In the genomic region with DNA sequence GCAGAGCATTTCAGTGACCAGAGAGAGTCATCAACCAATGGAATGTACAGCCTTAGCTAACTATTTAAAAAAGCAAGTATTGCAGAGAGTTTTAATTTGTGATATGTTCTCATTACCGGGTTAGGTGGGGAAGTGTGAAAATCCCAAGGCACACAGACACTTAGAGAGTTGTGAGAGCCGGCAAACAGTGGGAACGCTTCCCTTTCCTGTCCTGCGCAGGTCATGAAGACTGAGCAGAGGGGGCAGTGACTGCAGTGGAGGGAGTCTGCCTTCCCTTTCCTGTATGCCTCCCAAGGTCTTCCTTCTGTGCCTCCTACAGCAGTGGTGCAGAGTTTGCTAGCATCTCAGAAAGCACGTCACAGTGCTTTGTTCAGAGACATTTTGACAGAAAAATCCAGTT, we compare ENCODE assay signal across 32 mouse cellular contexts.
"Had no signal": no experiment of that assay in that cellular context is flagged by ENCODE, and none has a peak within 500 bp of the region (broad histone marks: within the 10 kb centered on the region; RNA-seq: fewer than 3 reads in every experiment).

No protein-coding gene starts in this region.

- H3K36me3 ChIP-seq: limb, embryonic 10.5 days; limb, embryonic 15.5 days; liver, embryonic 12.5 days; liver, embryonic 13.5 days; liver, embryonic 15.5 days; lung, embryonic 15.5 days; midbrain, embryonic 15.5 days had no signal

- H3K4me2 ChIP-seq: limb, embryonic 12.5 days; limb, embryonic 13.5 days; limb, embryonic 15.5 days; liver, embryonic 11.5 days; liver, embryonic 12.5 days; liver, embryonic 13.5 days; liver, embryonic 15.5 days; lung, embryonic 14.5 days; lung, embryonic 15.5 days; midbrain, embryonic 12.5 days; midbrain, embryonic 13.5 days; midbrain, embryonic 15.5 days; neural tube, embryonic 12.5 days had no signal

- H3K9me3 ChIP-seq: limb, embryonic 10.5 days; limb, embryonic 12.5 days; limb, embryonic 13.5 days; limb, embryonic 15.5 days; liver, embryonic 12.5 days; liver, embryonic 13.5 days; liver, embryonic 15.5 days; lung, embryonic 15.5 days; megakaryocyte, embryonic 14.5 days; midbrain, embryonic 10.5 days; midbrain, embryonic 12.5 days; midbrain, embryonic 13.5 days; midbrain, embryonic 15.5 days; neural tube, embryonic 12.5 days had no signal

- H3K27ac ChIP-seq: left cerebral cortex, adult 2 months; limb, embryonic 10.5 days; limb, embryonic 12.5 days; limb, embryonic 13.5 days; limb, embryonic 15.5 days; liver, embryonic 12.5 days; liver, embryonic 13.5 days; liver, embryonic 14.5 days; liver, embryonic 15.5 days; lung, embryonic 15.5 days; macrophage; midbrain, embryonic 10.5 days; midbrain, embryonic 12.5 days; midbrain, embryonic 13.5 days; midbrain, embryonic 15.5 days; neural tube, embryonic 12.5 days had no signal

- H3K9ac ChIP-seq: limb, embryonic 12.5 days; limb, embryonic 13.5 days; limb, embryonic 15.5 days; liver, embryonic 12.5 days; liver, embryonic 13.5 days; liver, embryonic 14.5 days; liver, embryonic 15.5 days; liver, postnatal 0 days; lung, embryonic 14.5 days; lung, embryonic 15.5 days; midbrain, embryonic 12.5 days; midbrain, embryonic 13.5 days; midbrain, embryonic 15.5 days; neural tube, embryonic 12.5 days had no signal

- ATAC-seq: liver, embryonic 12.5 days; liver, postnatal 0 days; lung, postnatal 0 days; midbrain, embryonic 13.5 days; midbrain, embryonic 15.5 days; midbrain, embryonic 16.5 days had no signal

- H3K27me3 ChIP-seq: limb, embryonic 12.5 days; limb, embryonic 13.5 days; limb, embryonic 15.5 days; liver, embryonic 12.5 days; liver, embryonic 13.5 days; liver, embryonic 15.5 days; lung, embryonic 15.5 days; midbrain, embryonic 12.5 days; midbrain, embryonic 13.5 days; midbrain, embryonic 15.5 days; neural tube, embryonic 12.5 days had no signal

- DNase-seq: left cerebral cortex, postnatal 4 days; liver; liver, embryonic 13.5 days; liver, postnatal 0 days; lung, adult 18-20 months; lung, adult 2 months; lung, embryonic 14.5 days; lung, postnatal 10 days; lung, postnatal 14 days; lung, postnatal 36 days; lung, postnatal 4 days; midbrain, embryonic 14.5 days had no signal

- H3K4me3 ChIP-seq: left cerebral cortex, adult 2 months; limb, embryonic 10.5 days; limb, embryonic 12.5 days; limb, embryonic 13.5 days; limb, embryonic 15.5 days; liver, embryonic 12.5 days; liver, embryonic 13.5 days; liver, embryonic 15.5 days; lung, embryonic 15.5 days; megakaryocyte, embryonic 14.5 days; midbrain, embryonic 10.5 days; midbrain, embryonic 12.5 days; midbrain, embryonic 13.5 days; midbrain, embryonic 15.5 days; myocyte; neural tube, embryonic 12.5 days had no signal

- H3K4me1 ChIP-seq: limb, embryonic 10.5 days; limb, embryonic 12.5 days; limb, embryonic 13.5 days; limb, embryonic 15.5 days; liver, embryonic 12.5 days; liver, embryonic 13.5 days; liver, embryonic 15.5 days; lung, embryonic 15.5 days; midbrain, embryonic 10.5 days; midbrain, embryonic 12.5 days; midbrain, embryonic 13.5 days; midbrain, embryonic 15.5 days; neural tube, embryonic 12.5 days had no signal
